Mouse (Mus musculus) testis, adult 2 months (tissue): Measurements from ENCODE around the gene Psme1.

Source experiments
- CTCF ChIP-seq: fragments of 200-500 bp; IDR thresholded peaks from 2 replicates; pipeline ENCODE4 v1.5.1; 2012; ENCODE audit warnings: low read depth, mild to moderate bottlenecking, inconsistent platforms, low read length, moderate library complexity; ENCODE audit not compliant: control insufficient read depth, insufficient read depth, insufficient replicate concordance
- POLR2A ChIP-seq: fragments of 200-500 bp; IDR thresholded peaks from 2 replicates; pipeline ENCODE4 v1.6.1; 2012; ENCODE audit warnings: low read depth, mild to moderate bottlenecking, inconsistent platforms, low read length, moderate library complexity; ENCODE audit not compliant: control insufficient read depth

- TF ChIP-seq CTCF (no peak), POLR2A (no peak)
Measured at GRCm38 (mm10) chr14:55592226-55592625, 14.3 kb downstream of the Psme1 start.
